Mouse (Mus musculus) cerebellum, postnatal 10 days (tissue): ENCODE results near the gene Capn1.
A peak's percentile ranks its signal among the peaks of the same experiment; 100 is the strongest.

Experiments used
- DNase-seq, 2 experiments: peaks; one replicate each; pipeline ENCODE4 v3.0.0; 2021; ENCODE audit warnings: mixed read lengths in 2 of 2

Capn1 gene

GRCm38 (mm10) chr19:5989585-5989984 lies 26.1 kb downstream of the Capn1 start:
- no peak for DNase-seq

GRCm38 (mm10) chr19:5988815-5989452 lies 26.8 kb downstream of the Capn1 start:
- DNase-seq, result peak; percentile 78 to 84

- no peak for DNase-seq
Measured at GRCm38 (mm10) chr19:5988027-5988814, 27.5 kb downstream of the Capn1 start.

- DNase-seq, result no peak
Measured at GRCm38 (mm10) chr19:5986043-5986442, 29.7 kb downstream of the Capn1 start, which contains the start of gene Slc22a20. Slc22a20 (minus strand) TSS chr19:5986143.

GRCm38 (mm10) chr19:5980477-5980876 lies 35.2 kb downstream of the Capn1 start:
- no peak for DNase-seq

- peak; percentile 43 to 68 for DNase-seq
Measured at GRCm38 (mm10) chr19:5977717-5978116, 38.0 kb downstream of the Capn1 start.

GRCm38 (mm10) chr19:5975676-5976075 lies 40.0 kb downstream of the Capn1 start:
- DNase-seq, result peak; percentile 96 to 97

- DNase-seq, result peak in 1 of 2 experiments; percentile 61
Measured at GRCm38 (mm10) chr19:5975112-5975511, 40.6 kb downstream of the Capn1 start.

GRCm38 (mm10) chr19:5967664-5968063 lies 48.0 kb downstream of the Capn1 start:
- DNase-seq, result no peak

- no peak for DNase-seq
Measured at GRCm38 (mm10) chr19:5966786-5967185, 48.9 kb downstream of the Capn1 start.

GRCm38 (mm10) chr19:5965910-5966309 lies 49.8 kb downstream of the Capn1 start:
- no peak for DNase-seq

- DNase-seq, result peak; percentile 88 to 90
Measured at GRCm38 (mm10) chr19:5965280-5965679, 50.4 kb downstream of the Capn1 start.

- no peak for DNase-seq
Measured at GRCm38 (mm10) chr19:5964804-5965203, 50.9 kb downstream of the Capn1 start.

- DNase-seq, result peak; percentile 94 to 95
Measured at GRCm38 (mm10) chr19:5963883-5964562, 51.7 kb downstream of the Capn1 start, which contains the start of gene Pola2. Pola2 (minus strand) TSS chr19:5964202.

GRCm38 (mm10) chr19:5962651-5963050 lies 53.0 kb downstream of the Capn1 start:
- no peak for DNase-seq

- DNase-seq, result no peak
Measured at GRCm38 (mm10) chr19:5957371-5957770, 58.3 kb downstream of the Capn1 start.

GRCm38 (mm10) chr19:5956685-5957084 lies 59.0 kb downstream of the Capn1 start:
- peak; percentile 89 to 90 for DNase-seq

GRCm38 (mm10) chr19:5955704-5956670 lies 59.7 kb downstream of the Capn1 start:
- DNase-seq, result no peak

- DNase-seq, result no peak
Measured at GRCm38 (mm10) chr19:5954936-5955335, 60.8 kb downstream of the Capn1 start.

- no peak for DNase-seq
Measured at GRCm38 (mm10) chr19:5954031-5954710, 61.5 kb downstream of the Capn1 start.

- DNase-seq, result no peak
Measured at GRCm38 (mm10) chr19:5953201-5953770, 62.4 kb downstream of the Capn1 start.
